Mouse (Mus musculus) E14TG2a.4 (cell line): ENCODE data around the gene Tpcn1.

Experiments used
- CTCF ChIP-seq: conservative IDR thresholded peaks from 2 replicates; pipeline ENCODE4 v1.5.1; 2014; ENCODE audit warnings: low read length
- NANOG ChIP-seq: IDR thresholded peaks from 2 replicates; pipeline ENCODE4 v1.6.1; 2014; ENCODE audit warnings: borderline replicate concordance, low read length, mixed read lengths

DNA sequence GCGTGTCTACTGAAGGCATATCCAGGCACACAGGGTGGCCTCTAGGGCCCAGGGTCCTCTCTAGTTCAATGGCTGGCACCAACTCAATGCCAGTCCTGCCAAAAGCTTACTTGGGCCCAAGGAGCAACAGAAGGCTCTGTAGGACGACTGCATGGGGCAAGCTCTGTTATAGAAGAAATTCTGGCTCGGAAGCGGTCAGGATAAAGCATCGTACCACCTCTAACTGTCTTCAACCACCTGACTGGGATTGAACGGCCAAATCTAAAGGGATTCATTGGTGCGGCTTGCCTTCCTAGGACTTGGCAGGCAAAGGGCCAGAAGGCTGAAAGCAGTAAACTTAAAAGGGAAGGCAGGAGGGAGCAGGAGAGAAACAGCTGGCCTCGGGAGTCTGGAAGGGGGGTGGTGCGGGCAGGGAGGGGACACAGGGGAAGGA lies 20.1 kb downstream of the Tpcn1 start:
- no peak for TF ChIP-seq CTCF
- TF ChIP-seq NANOG, result no peak
